Mouse (Mus musculus) myocyte (in vitro differentiated cells): ENCODE measurements at regions not wholly inside any gene's neighbourhood (a gene's known extent, or its start where the extent isn't known, plus 50 kb on each side); places are given as distances from the start of the nearest gene placed in this dataset.

ENCODE experiments used
- CEBPB ChIP-seq: IDR thresholded peaks from 2 replicates; pipeline ENCODE4 v1.6.1; 2011; ENCODE audit warnings: mild to moderate bottlenecking, moderate library complexity; ENCODE audit not compliant: poor library complexity, insufficient read depth, severe bottlenecking
- E2F4 ChIP-seq: IDR thresholded peaks from one replicate; pipeline ENCODE4 v1.6.1; 2011; ENCODE audit warnings: mild to moderate bottlenecking, control low read depth, moderate library complexity; ENCODE audit not compliant: insufficient read depth
- MAX ChIP-seq: IDR thresholded peaks from one replicate; pipeline ENCODE4 v1.6.1; 2011; ENCODE audit warnings: low read depth, mild to moderate bottlenecking, control low read depth
- MYOD1 ChIP-seq, 3 experiments: IDR thresholded peaks; one replicate each; pipeline ENCODE4 v1.6.1; 2011; ENCODE audit warnings: control low read depth in 2 of 3, low read depth in 2 of 3, mild to moderate bottlenecking in 2 of 3, moderate library complexity in 1 of 3; ENCODE audit not compliant: insufficient read length in 2 of 3, control insufficient read depth in 1 of 3
- MYOG ChIP-seq, 3 experiments: IDR thresholded peaks; one replicate each; pipeline ENCODE4 v1.6.1; 2011; ENCODE audit warnings: control low read depth in 2 of 3, low read depth in 2 of 3, mild to moderate bottlenecking in 2 of 3; ENCODE audit not compliant: insufficient read length in 2 of 3, control insufficient read depth in 1 of 3, insufficient read depth in 1 of 3
- POLR2A ChIP-seq: IDR thresholded peaks from one replicate; pipeline ENCODE4 v1.6.1; 2011; ENCODE audit warnings: low read depth, mild to moderate bottlenecking, control low read depth, moderate library complexity; ENCODE audit not compliant: insufficient read length
- POLR2AphosphoS2 ChIP-seq: IDR thresholded peaks from one replicate; pipeline ENCODE4 v1.6.1; 2011; ENCODE audit warnings: low read depth, control low read depth; ENCODE audit not compliant: insufficient read length
- REST ChIP-seq: IDR thresholded peaks from one replicate; pipeline ENCODE4 v1.6.1; 2011; ENCODE audit warnings: mild to moderate bottlenecking, control low read depth, moderate library complexity; ENCODE audit not compliant: insufficient read depth, insufficient read length
- SRF ChIP-seq: IDR thresholded peaks from one replicate; pipeline ENCODE4 v1.6.1; 2011; ENCODE audit warnings: low read depth; ENCODE audit not compliant: control insufficient read depth, insufficient read length
- TCF12 ChIP-seq: IDR thresholded peaks from one replicate; pipeline ENCODE4 v1.6.1; 2011; ENCODE audit warnings: mild to moderate bottlenecking, control low read depth; ENCODE audit not compliant: poor library complexity, insufficient read depth, severe bottlenecking
- USF1 ChIP-seq: IDR thresholded peaks from one replicate; pipeline ENCODE4 v1.6.1; 2011; ENCODE audit warnings: low read depth, mild to moderate bottlenecking, control low read depth, moderate library complexity

DNA sequence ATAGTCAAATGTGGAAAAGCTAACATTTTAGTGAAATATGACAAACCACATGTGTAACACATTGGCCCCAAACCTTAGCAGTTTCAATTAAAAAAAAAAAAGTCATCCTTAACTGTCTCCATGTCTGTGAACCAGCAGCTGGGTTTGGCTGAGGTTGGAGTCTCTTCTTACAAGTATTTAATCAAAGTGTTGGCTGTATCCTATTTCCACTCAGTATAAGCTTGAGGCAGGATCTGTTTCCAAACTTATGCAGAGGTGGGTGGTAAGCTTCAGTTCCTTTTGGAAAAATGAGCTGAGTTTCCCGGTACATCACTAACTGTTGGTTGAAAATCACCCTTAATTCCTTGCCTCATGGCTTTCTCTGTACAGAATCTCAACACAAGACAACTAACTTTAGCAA is 377.4 kb downstream of the Plod2 start:
- TF ChIP-seq REST (no peak), MYOG (IDR thresholded peaks at IDR 0.05; ENCODE audit: control insufficient read depth in 1 of 3, insufficient read depth in 1 of 3, insufficient read length in 2 of 3, low read depth in 2 of 3) (no peak), MAX (no peak), POLR2AphosphoS2 (no peak), E2F4 (no peak), POLR2A (no peak), MYOD1 (IDR thresholded peaks at IDR 0.05; ENCODE audit: control insufficient read depth in 1 of 3, insufficient read length in 2 of 3, low read depth in 2 of 3) (no peak), CEBPB (no peak), USF1 (no peak), TCF12 (no peak), SRF (no peak)
